Mouse (Mus musculus) limb, embryonic 15.5 days (tissue): ENCODE measurements around the gene Cmtr1. TPM values are rescaled to one million over a fixed set of nuclear protein-coding genes. Genes with fewer than 3 reads are reported as not detected.

Source experiments
- polyA plus RNA-seq: library from polyadenylated mRNA; unstranded; fragments of >200 nt; fragmentation: Nextera tagmentation; extraction: Ambion mirVana; gene quantifications from 2 replicates; pipeline ENCODE4 v1.2.1, GENCODE M21; 2015

Gene Cmtr1
- polyA plus RNA-seq, 1 experiment from 2014 or later, result 110 TPM

Other genes starting within 250 kb of the Cmtr1 start
- 20.0 and 21.6 TPM in 2 replicates for gene Pim1, start 169.8 kb upstream of the Cmtr1 start, polyA plus RNA-seq
- not detected in 2 replicates for gene Gm17657, start 111.0 kb upstream of the Cmtr1 start, polyA plus RNA-seq
- gene Tbc1d22b, start 110.8 kb upstream of the Cmtr1 start, polyA plus RNA-seq, result 13.4 and 14.7 TPM in 2 replicates
- 0.73 and 1.1 TPM in 2 replicates for gene Tmem217, start 108.2 kb upstream of the Cmtr1 start, polyA plus RNA-seq
- gene Rnf8, start 45.8 kb upstream of the Cmtr1 start, polyA plus RNA-seq, result 67.3 and 68.8 TPM in 2 replicates
- gene Gm28043, start 45.7 kb upstream of the Cmtr1 start, polyA plus RNA-seq, result 2.5 and 2.8 TPM in 2 replicates
- 10.0 and 10.7 TPM in 2 replicates for gene Ccdc167, start 56.4 kb downstream of the Cmtr1 start, polyA plus RNA-seq